Mouse (Mus musculus) stomach, embryonic 16.5 days (tissue): Measurements from ENCODE around the gene Cx3cr1. TPM values are rescaled to one million over a fixed set of nuclear protein-coding genes. Genes with fewer than 3 reads are reported as not detected.

Experiments
- ATAC-seq: fragments of 200-750 bp; cut with Nextera tagmentation; 2 replicates; pipeline ENCODE4 v1.8.0; 2017; ENCODE audit warnings: moderate number of reproducible peaks, moderate TSS enrichment; ENCODE audit not compliant: insufficient read depth, low FRiP score
- H3K27ac ChIP-seq: fragments of 300-500 bp; sonication (generic); 2 replicates; pipeline ENCODE4 v1.5.1; 2014; ENCODE audit warnings: low read length
- H3K27me3 ChIP-seq: fragments of 300-500 bp; sonication (generic); 2 replicates; pipeline ENCODE4 v1.6.1; 2014; ENCODE audit warnings: low read length, control low read depth, mixed read lengths; ENCODE audit not compliant: control insufficient read depth, insufficient read depth
- H3K36me3 ChIP-seq: fragments of 300-500 bp; sonication (generic); 2 replicates; pipeline ENCODE4 v1.6.1; 2014; ENCODE audit warnings: low read length; ENCODE audit not compliant: control insufficient read depth, insufficient read depth
- H3K4me1 ChIP-seq: fragments of 300-500 bp; sonication (generic); 2 replicates; pipeline ENCODE4 v1.6.1; 2014; ENCODE audit warnings: low read length, control low read depth, mixed read lengths; ENCODE audit not compliant: control insufficient read depth, insufficient read depth
- H3K4me2 ChIP-seq: fragments of 300-500 bp; sonication (generic); 2 replicates; pipeline ENCODE4 v1.6.1; 2014; ENCODE audit warnings: low read depth, low read length, mixed read lengths
- H3K4me3 ChIP-seq: fragments of 300-500 bp; sonication (generic); replicated peaks from 2 replicates; pipeline ENCODE4 v1.5.1; 2014; ENCODE audit warnings: mild to moderate bottlenecking, low read length
- H3K9ac ChIP-seq: fragments of 300-500 bp; sonication (generic); 2 replicates; pipeline ENCODE4 v1.6.1; 2014; ENCODE audit warnings: low read length
- H3K9me3 ChIP-seq: fragments of 300-500 bp; sonication (generic); replicated peaks from 2 replicates; pipeline ENCODE4 v1.6.1; 2016; ENCODE audit warnings: low read length, control low read depth; ENCODE audit not compliant: control insufficient read depth
- WGBS: fragments of 180-500 bp; shearing (Covaris S2); extraction: QIAGEN DNeasy Blood & Tissue Kit; methylation state at CpG from one replicate; pipeline ENCODE4 v1.1.7; 2014; 5-methylcytosine and 5-hydroxymethylcytosine counted together
- polyA plus RNA-seq: library from polyadenylated mRNA; unstranded; fragments of >200 nt; fragmentation: Nextera tagmentation; extraction: Ambion mirVana; gene quantifications from 2 replicates; pipeline ENCODE4 v1.2.1, GENCODE M21; 2015

Gene Cx3cr1
- polyA plus RNA-seq, 1 experiment from 2014 or later, result 15.2 TPM

GRCm38 (mm10) chr9:120024625-120025024, 45.1 kb downstream of the Cx3cr1 start:
- Histone ChIP-seq H3K4me3 (no peak overlapping the region), H3K27ac (no peak overlapping the region), H3K9me3 (no peaks in the 10 kb centered on the region), H3K36me3 (no peaks in the 10 kb centered on the region), H3K4me1 (peaks cover 22% of the 10 kb centered on the region), H3K4me2 (no peak overlapping the region), H3K9ac (no peak overlapping the region), H3K27me3 (no peaks in the 10 kb centered on the region)
- ATAC-seq, result no peak
- WGBS, result 76% methylated on average over 5 of the region's 5 CpGs

DNA sequence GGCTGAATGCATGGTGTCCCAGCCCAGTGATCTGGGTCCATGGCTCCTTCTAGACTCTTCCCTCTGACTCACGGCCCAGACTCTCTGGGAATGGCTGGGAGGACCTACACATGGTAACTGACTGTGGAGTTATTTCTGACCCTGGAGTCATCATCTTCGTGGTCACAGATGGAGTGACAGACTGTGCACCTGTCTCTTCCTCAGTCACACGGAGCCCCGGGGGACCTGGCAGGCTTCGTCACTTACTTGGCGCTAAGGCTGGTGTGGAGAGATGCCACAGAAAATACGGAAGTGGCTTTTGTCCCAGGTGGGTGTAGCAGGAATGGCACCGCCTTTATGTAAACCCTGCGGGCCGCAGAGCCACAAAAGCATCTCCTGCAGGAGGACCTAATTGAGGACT, 45.5 kb downstream of the Cx3cr1 start:
- Histone ChIP-seq H3K36me3 (no peaks in the 10 kb centered on the region), H3K27ac (no peak overlapping the region), H3K4me1 (peaks cover 22% of the 10 kb centered on the region), H3K27me3 (no peaks in the 10 kb centered on the region), H3K4me3 (no peak overlapping the region), H3K4me2 (no peak overlapping the region), H3K9ac (no peak overlapping the region), H3K9me3 (no peaks in the 10 kb centered on the region)
- ATAC-seq, result no peak
- WGBS, result 71% methylated on average over 10 of the region's 10 CpGs

GRCm38 (mm10) chr9:120023086-120023811, 46.4 kb downstream of the Cx3cr1 start, which contains the start of gene Xirp1:
Gene Xirp1 (minus strand): TSS chr9:120023598.
- Histone ChIP-seq H3K27ac (no peak within 1 kb of the TSS), H3K9me3 (no peaks in the 10 kb centered on the region), H3K4me3 (no peak within 1 kb of the TSS), H3K27me3 (no peaks in the 10 kb centered on the region), H3K36me3 (no peaks in the 10 kb centered on the region), H3K4me1 (peaks cover 22% of the 10 kb centered on the region), H3K9ac (no peak within 1 kb of the TSS), H3K4me2 (no peak within 1 kb of the TSS)
- ATAC-seq, result no peak
- 79% methylated on average over 18 of the region's 18 CpGs for WGBS

- Histone ChIP-seq H3K4me3 (no peak overlapping the region), H3K9me3 (no peaks in the 10 kb centered on the region), H3K9ac (no peak overlapping the region), H3K27ac (peak overlapping the region; percentile 15; the same call in 1 of the 2 replicates), H3K4me1 (peaks cover 15% of the 10 kb centered on the region), H3K27me3 (no peaks in the 10 kb centered on the region), H3K36me3 (no peaks in the 10 kb centered on the region), H3K4me2 (no peak overlapping the region)
- 35% methylated on average over 5 of the region's 5 CpGs for WGBS
- ATAC-seq, result no peak
Measured at GRCm38 (mm10) chr9:120021164-120021563, 48.5 kb downstream of the Cx3cr1 start.

DNA sequence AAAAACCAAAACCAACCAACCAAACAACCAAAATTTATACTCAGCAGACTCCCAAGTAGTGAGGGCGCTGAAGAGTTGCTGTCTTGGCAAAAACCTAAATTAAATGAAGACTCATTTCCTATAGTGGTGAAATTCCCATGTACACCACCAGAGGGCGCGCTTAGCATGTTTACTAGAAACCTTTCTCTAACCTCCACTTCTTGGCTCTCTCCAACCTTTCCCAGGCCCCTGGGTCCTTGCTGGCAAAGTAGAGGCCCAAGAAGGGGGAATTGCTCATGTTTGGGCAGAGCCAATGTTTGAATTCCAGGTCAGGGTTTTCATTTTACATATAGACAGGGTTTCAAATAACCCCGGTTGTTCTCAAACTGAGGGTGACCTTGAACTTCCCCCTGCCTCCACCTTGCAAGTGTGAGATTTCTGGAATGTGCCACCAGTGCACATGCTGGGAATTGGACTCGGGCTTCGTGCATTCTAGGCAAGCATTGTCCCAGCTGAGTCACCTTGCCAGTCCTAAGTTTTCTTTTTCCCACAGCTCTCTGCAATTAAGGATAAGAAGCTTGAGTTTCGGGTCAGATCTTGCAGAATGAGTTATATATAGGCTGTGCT, 49.3 kb downstream of the Cx3cr1 start:
- no peak overlapping the region for H3K4me2 ChIP-seq
- H3K4me3 ChIP-seq, result no peak overlapping the region
- H3K4me1 ChIP-seq, result peaks cover 15% of the 10 kb centered on the region
- peak overlapping the region; percentile 15; the same call in 1 of the 2 replicates for H3K27ac ChIP-seq
- H3K36me3 ChIP-seq, result no peaks in the 10 kb centered on the region
- H3K27me3 ChIP-seq, result no peaks in the 10 kb centered on the region
- H3K9ac ChIP-seq, result no peak overlapping the region
- no peaks in the 10 kb centered on the region for H3K9me3 ChIP-seq
- no peak for ATAC-seq
- WGBS, result 27% methylated on average over 7 of the region's 7 CpGs

GRCm38 (mm10) chr9:120016956-120017355, 52.7 kb downstream of the Cx3cr1 start:
- Histone ChIP-seq H3K4me2 (no peak overlapping the region), H3K9ac (peak overlapping the region; percentile 40; the same call in 1 of the 2 replicates), H3K4me3 (no peak overlapping the region), H3K4me1 (peaks cover 15% of the 10 kb centered on the region), H3K9me3 (no peaks in the 10 kb centered on the region), H3K27me3 (no peaks in the 10 kb centered on the region), H3K36me3 (no peaks in the 10 kb centered on the region), H3K27ac (no peak overlapping the region)
- WGBS, result 60% methylated on average over 10 of the region's 10 CpGs
- no peak for ATAC-seq

GRCm38 (mm10) chr9:120014828-120015227, 54.9 kb downstream of the Cx3cr1 start:
- no peak overlapping the region for H3K9ac ChIP-seq
- 64% methylated on average over 6 of the region's 6 CpGs for WGBS
- H3K27me3 ChIP-seq, result no peaks in the 10 kb centered on the region
- H3K27ac ChIP-seq, result no peak overlapping the region
- H3K4me2 ChIP-seq, result no peak overlapping the region
- peaks cover 9% of the 10 kb centered on the region for H3K4me1 ChIP-seq
- ATAC-seq, result no peak
- H3K36me3 ChIP-seq, result no peaks in the 10 kb centered on the region
- H3K4me3 ChIP-seq, result no peak overlapping the region
- H3K9me3 ChIP-seq, result no peaks in the 10 kb centered on the region

DNA sequence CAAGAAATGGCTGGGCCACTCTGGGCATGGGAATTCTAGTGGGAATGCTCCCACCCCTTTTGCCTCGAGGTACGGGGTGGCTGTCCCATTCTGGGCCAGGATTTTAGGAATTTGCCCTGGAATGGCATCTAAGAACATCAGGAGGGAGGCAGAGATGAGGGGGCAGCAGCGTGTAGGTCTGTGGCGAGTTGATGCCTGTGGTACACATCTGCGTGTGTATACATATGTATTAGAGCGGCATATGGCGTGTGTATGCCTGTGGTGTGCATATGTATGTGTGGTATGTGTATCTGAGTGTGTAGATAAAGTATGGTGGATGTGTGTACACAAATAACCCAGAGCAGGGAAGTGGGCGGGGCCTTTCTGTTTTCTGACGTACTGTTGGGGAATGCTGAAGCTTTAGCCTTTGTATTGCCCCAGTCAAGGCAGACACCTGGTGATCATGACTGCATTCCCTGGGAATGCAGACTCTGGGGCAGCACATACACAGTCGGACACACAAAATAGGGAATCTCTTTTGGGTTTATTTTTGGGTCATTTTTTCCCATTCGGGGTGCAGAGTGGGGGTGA, 56.3 kb downstream of the Cx3cr1 start:
- Histone ChIP-seq H3K27me3 (no peaks in the 10 kb centered on the region), H3K4me2 (no peak overlapping the region), H3K36me3 (no peaks in the 10 kb centered on the region), H3K4me3 (no peak overlapping the region), H3K9ac (no peak overlapping the region), H3K9me3 (no peaks in the 10 kb centered on the region), H3K27ac (no peak overlapping the region), H3K4me1 (peaks cover 9% of the 10 kb centered on the region)
- no peak for ATAC-seq
- WGBS, result 66% methylated on average over 11 of the region's 11 CpGs

DNA sequence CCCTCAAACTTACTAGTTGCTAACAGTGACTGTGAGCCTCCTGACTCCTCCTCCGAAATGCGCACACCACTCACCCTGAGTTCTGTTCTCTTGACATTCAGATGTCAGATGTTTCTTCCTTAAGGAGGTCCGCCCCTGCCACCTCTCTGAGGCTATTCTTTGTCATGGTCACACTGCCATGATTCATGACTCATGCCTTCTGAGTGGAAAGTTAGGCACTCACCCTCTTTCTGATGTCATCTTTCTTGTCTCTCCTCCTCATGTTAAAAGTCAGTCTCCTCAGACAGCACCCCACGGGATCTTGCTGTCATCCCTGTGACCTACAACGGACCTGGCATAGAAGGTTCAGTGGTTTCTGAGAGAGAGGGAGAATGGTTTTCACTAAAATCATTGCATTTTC, 56.9 kb downstream of the Cx3cr1 start:
- Histone ChIP-seq H3K4me1 (peaks cover 9% of the 10 kb centered on the region), H3K4me2 (no peak overlapping the region), H3K36me3 (no peaks in the 10 kb centered on the region), H3K9me3 (no peaks in the 10 kb centered on the region; the same call in 1 of the 2 replicates), H3K9ac (no peak overlapping the region), H3K4me3 (no peak overlapping the region), H3K27me3 (no peaks in the 10 kb centered on the region), H3K27ac (no peak overlapping the region)
- ATAC-seq, result no peak
- 89% methylated on average over 5 of the region's 5 CpGs for WGBS
